Mouse (Mus musculus) lung, adult 2 months (tissue): ENCODE measurements at regions not wholly inside any gene's neighbourhood (a gene's known extent, or its start where the extent isn't known, plus 50 kb on each side); places are given as distances from the start of the nearest gene placed in this dataset.

Experiments
- CTCF ChIP-seq: fragments of 200-500 bp; IDR thresholded peaks from 2 replicates; pipeline ENCODE4 v1.5.1; 2011; ENCODE audit warnings: mild to moderate bottlenecking, low read length, control low read depth; ENCODE audit not compliant: insufficient read depth
- POLR2A ChIP-seq: fragments of 200-500 bp; IDR thresholded peaks from 2 replicates; pipeline ENCODE4 v1.6.1; 2011; ENCODE audit warnings: low read depth, mild to moderate bottlenecking, control low read depth, low read length, borderline replicate concordance; ENCODE audit errors: extremely low read depth

DNA sequence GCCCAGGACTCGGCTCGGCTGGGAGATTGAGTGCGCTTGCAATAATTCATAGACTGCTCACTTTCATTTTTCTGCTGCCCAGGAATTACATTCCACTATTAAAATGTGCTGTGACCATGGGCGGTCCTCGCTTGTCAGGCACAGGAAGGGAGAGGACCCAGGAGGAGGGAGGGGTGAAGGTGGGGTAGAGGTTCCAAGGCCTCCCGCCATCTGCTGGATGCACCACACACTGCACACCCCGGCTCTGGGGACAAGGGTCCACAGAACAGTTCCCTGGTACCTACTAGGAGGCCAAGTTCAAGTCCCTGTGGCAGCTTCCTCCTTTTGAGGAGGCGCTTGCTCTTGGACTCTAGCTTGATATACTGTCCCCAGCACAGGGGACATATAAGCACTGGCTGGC is 83.8 kb upstream of the Nkx1-1 start:
- TF ChIP-seq POLR2A (no peak), CTCF (no peak)
